Mouse (Mus musculus) gonadal fat pad, adult 2 months (tissue): Measurements from ENCODE around the gene Timp3. TPM values are rescaled to one million over a fixed set of nuclear protein-coding genes. Genes with fewer than 3 reads are reported as not detected.

Source experiments
- DNase-seq: peaks from one replicate; pipeline ENCODE4 v3.0.0-alpha.2; 2012; ENCODE audit warnings: low read depth
- polyA plus RNA-seq: library from polyadenylated mRNA; depleted of rRNA; stranded (reverse); fragments of >200 nt; gene quantifications from 2 replicates; pipeline ENCODE4 v1.2.3, GENCODE M21; 2012; rRNA removed

The Timp3 gene
- polyA plus RNA-seq, 1 experiment = 111 TPM

DNA sequence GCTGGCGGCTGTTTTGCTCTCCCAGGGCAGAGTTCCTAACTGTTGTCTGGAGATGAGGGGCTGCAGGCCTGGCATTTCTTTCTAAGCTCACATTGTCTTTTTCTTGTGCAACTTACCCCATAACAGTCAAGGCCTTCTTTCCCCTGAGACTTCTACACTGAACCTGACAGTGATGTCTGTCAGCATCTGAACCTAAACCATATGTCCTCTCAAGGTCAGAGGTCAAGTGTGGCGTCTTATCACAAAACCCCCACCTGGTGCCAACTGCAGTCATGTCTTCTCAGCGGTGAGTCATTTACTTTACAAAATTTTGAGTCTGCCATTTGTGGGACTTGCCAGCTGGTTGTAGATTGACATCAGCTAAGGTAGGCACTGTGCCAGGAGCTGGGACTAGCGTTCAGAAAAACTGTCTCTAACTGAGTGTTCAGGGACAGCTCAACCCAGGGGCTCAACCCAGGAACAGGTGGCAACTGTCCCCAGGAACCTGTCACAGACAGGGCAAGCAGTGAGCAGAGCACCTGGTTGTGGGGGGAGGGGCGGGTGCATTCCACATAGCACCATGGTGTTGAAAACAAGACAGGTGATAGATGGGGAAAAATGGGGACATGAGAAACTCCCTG is 87.8 kb downstream of the Timp3 start:
- no peak for DNase-seq

DNA sequence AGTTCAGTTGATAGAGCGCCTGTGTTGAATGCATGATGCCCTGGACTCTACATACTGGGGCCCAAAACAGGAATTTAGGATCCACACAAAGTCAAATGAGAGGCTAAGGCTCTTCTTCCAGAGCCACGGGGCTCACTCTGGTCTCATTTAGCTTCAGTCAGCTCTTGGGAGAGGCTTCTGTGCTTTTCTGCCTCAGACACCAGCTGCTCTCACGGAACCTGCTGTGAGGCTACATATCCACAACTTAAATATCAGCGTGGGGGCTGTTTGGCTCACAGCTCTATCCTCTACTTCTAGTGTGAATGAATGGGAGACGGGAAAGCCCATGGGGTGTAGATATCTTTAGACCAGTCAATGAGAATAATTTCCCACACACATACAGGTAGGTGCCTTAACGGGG is 88.6 kb downstream of the Timp3 start:
- DNase-seq = no peak

DNA sequence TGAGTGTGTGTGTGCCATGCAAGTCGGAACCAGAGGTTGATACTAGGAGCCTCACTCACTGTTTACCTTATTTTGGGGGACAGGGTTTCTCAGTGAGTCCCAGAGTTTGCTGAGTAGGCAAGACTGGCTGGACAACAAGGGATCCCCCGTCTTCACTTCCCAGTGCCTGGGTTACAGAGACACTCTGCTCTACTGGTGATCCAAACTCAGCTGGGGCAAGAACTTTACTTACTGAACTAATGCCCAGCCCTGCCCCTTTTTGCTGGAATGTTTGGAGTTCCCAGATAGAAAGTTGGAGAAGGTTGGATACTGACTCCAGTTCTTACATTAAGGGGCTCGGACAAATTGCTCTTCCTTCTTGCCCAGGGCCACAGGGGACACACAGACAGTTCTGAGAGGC is 89.2 kb downstream of the Timp3 start:
- no peak for DNase-seq

- DNase-seq = no peak
Measured at GRCm38 (mm10) chr10:86389913-86390312, 89.7 kb downstream of the Timp3 start.

DNA sequence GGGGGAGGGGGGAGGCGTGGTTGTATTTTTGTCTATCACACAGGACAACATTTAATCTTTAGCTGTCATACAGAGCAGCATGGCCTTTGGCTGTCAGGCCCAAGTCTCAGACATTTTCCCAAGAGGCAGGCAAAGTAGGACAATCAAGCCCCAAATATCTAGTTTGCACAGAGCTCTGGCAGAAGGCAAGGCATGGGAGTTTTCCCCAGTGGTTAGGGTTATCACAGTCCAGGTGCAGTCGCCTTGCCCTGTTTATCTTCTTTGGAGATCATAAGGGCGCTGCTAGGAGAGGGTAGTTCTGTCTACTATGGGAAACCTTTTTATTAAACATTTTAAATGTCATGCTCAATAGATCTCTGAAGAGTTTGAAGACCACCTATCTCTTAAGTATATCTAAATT is 92.2 kb downstream of the Timp3 start:
- no peak for DNase-seq

GRCm38 (mm10) chr10:86397577-86398346 is 97.6 kb downstream of the Timp3 start:
- DNase-seq = no peak

DNA sequence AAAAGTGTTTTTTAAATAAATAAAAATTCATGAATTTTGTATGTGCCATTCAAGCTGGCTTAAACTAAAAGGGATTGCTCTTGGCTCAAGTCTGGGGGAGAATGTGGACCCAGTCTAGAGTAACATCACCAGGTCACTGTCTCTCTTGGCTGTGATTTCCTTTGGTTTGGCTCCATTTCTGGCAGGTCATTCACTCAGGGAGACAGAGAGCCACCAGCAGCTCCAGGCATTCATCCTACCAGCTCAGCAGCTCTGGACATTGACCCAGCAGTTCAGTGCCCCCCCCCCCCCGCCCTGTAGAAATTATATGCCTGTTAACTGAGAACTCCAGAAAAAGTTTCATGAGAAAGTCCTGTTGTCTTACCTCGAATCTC is 98.2 kb downstream of the Timp3 start:
- no peak for DNase-seq

Other genes starting within 250 kb of the Timp3 start
- 1.5 and 2.2 TPM in 2 replicates for gene Syn3, start 198.5 kb downstream of the Timp3 start, polyA plus RNA-seq